Mouse (Mus musculus) adrenal gland, adult 2 months (tissue): ENCODE measurements at regions not wholly inside any gene's neighbourhood (a gene's known extent, or its start where the extent isn't known, plus 50 kb on each side); places are given as distances from the start of the nearest gene placed in this dataset.
"Not testable (repeated sequence)": the region's sequence is repeated elsewhere in the genome, so short reads cannot be mapped to it uniquely, and the experiment has no call there.

Experiments
- DNase-seq: peaks from one replicate; pipeline ENCODE4 v3.0.0; 2021

- DNase-seq, result not testable (repeated sequence)
Observed at GRCm38 (mm10) chr11:12913401-12913800, 448.6 kb upstream of the Cobl start.

- DNase-seq, result no peak
Observed at GRCm38 (mm10) chr11:12873712-12874111, 409.0 kb upstream of the Cobl start.

GRCm38 (mm10) chr11:12872802-12873201 is 408.0 kb upstream of the Cobl start:
- DNase-seq, result no peak

- no peak for DNase-seq
Observed at GRCm38 (mm10) chr11:12872399-12872798, 407.6 kb upstream of the Cobl start.

- DNase-seq, result no peak
Observed at GRCm38 (mm10) chr11:12867541-12867940, 402.8 kb upstream of the Cobl start.

- no peak for DNase-seq
Observed at GRCm38 (mm10) chr11:12865034-12865620, 400.4 kb upstream of the Cobl start.

GRCm38 (mm10) chr11:12859344-12859930 is 394.7 kb upstream of the Cobl start:
- DNase-seq, result no peak

- DNase-seq, result no peak
Observed at GRCm38 (mm10) chr11:12858274-12858884, 393.6 kb upstream of the Cobl start.

- no peak for DNase-seq
Observed at GRCm38 (mm10) chr11:12857358-12858199, 392.8 kb upstream of the Cobl start.

GRCm38 (mm10) chr11:12847793-12848192 is 383.0 kb upstream of the Cobl start:
- no peak for DNase-seq

GRCm38 (mm10) chr11:12843631-12844423 is 379.1 kb upstream of the Cobl start:
- DNase-seq, result no peak

- no peak for DNase-seq
Observed at GRCm38 (mm10) chr11:12841393-12841792, 376.6 kb upstream of the Cobl start.

GRCm38 (mm10) chr11:12837920-12838319 is 373.2 kb upstream of the Cobl start:
- no peak for DNase-seq

- DNase-seq, result no peak
Observed at GRCm38 (mm10) chr11:12837387-12837786, 372.6 kb upstream of the Cobl start.

GRCm38 (mm10) chr11:12836387-12836786 is 371.6 kb upstream of the Cobl start:
- DNase-seq, result no peak

GRCm38 (mm10) chr11:12812021-12812420 is 347.3 kb upstream of the Cobl start:
- DNase-seq, result no peak

GRCm38 (mm10) chr11:12810949-12811881 is 346.5 kb upstream of the Cobl start:
- peak; percentile 35 for DNase-seq
